Mouse (Mus musculus) lung, embryonic 16.5 days (tissue): ENCODE data around the gene Cmip. TPM values are rescaled to one million over a fixed set of nuclear protein-coding genes. Genes with fewer than 3 reads are reported as not detected.

Source experiments
- ATAC-seq: fragments of 200-750 bp; cut with Nextera tagmentation; 2 replicates; pipeline ENCODE4 v1.8.0; 2017; ENCODE audit warnings: low read depth, mild to moderate bottlenecking, moderate library complexity
- H3K27ac ChIP-seq: fragments of 300-500 bp; sonication (generic); 2 replicates; pipeline ENCODE4 v1.5.1; 2014; ENCODE audit warnings: mild to moderate bottlenecking, control low read depth, low read length
- H3K27me3 ChIP-seq: fragments of 300-500 bp; sonication (generic); 2 replicates; pipeline ENCODE4 v1.6.1; 2014; ENCODE audit warnings: low read depth, low read length, mixed read lengths; ENCODE audit not compliant: control insufficient read depth, insufficient read depth
- H3K36me3 ChIP-seq: fragments of 300-500 bp; sonication (generic); 2 replicates; pipeline ENCODE4 v1.6.1; 2014; ENCODE audit warnings: low read length; ENCODE audit not compliant: control insufficient read depth, insufficient read depth
- H3K4me1 ChIP-seq: fragments of 300-500 bp; sonication (generic); replicated peaks from 2 replicates; pipeline ENCODE4 v1.6.1; 2014; ENCODE audit warnings: low read length, mixed read lengths; ENCODE audit not compliant: control insufficient read depth, insufficient read depth
- H3K4me2 ChIP-seq: fragments of 300-500 bp; sonication (generic); 2 replicates; pipeline ENCODE4 v1.6.1; 2014; ENCODE audit warnings: low read depth, low read length, control low read depth
- H3K4me3 ChIP-seq: fragments of 300-500 bp; sonication (generic); 2 replicates; pipeline ENCODE4 v1.5.1; 2014; ENCODE audit warnings: mild to moderate bottlenecking, low read length, control low read depth
- H3K9ac ChIP-seq: fragments of 300-500 bp; sonication (generic); 2 replicates; pipeline ENCODE4 v1.6.1; 2014; ENCODE audit warnings: low read length, control low read depth
- H3K9me3 ChIP-seq: fragments of 300-500 bp; sonication (generic); 2 replicates; pipeline ENCODE4 v1.6.1; 2016; ENCODE audit warnings: low read length; ENCODE audit not compliant: control insufficient read depth
- WGBS: fragments of 180-500 bp; shearing (Covaris S2); extraction: QIAGEN DNeasy Blood & Tissue Kit; methylation state at CpG from one replicate; pipeline ENCODE4 v1.1.7; 2014; 5-methylcytosine and 5-hydroxymethylcytosine counted together
- polyA plus RNA-seq: library from polyadenylated mRNA; unstranded; fragments of >200 nt; fragmentation: Nextera tagmentation; extraction: Ambion mirVana; gene quantifications from 2 replicates; pipeline ENCODE4 v1.2.1, GENCODE M21; 2015

The Cmip gene
- polyA plus RNA-seq, 1 experiment from 2014 or later = 11.3 TPM

DNA sequence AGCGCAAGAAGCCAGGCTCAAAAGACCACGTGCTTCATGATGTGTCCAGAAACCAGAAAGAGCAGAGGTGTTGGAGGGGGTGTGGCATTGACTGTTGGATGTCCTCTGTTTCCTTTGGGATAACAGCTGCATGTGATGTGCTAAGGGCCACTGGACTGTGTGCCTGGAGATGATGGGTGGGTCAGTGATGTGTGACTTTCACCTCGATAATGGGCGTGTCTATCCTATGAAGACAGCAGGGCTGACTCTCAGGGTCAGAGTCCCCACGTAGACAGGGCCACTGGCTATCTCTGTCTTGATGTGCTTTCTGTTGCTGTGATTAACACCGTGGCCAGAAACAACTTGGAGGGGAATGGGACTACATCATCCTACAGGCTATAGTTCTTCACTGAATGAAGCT is 144.0 kb downstream of the Cmip start:
- Histone ChIP-seq H3K4me3 (no peak overlapping the region), H3K36me3 (peaks cover 8% of the 10 kb centered on the region; the same call in 1 of the 2 replicates), H3K4me1 (peaks cover 10% of the 10 kb centered on the region; the same call in 1 of the 2 replicates), H3K9me3 (no peaks in the 10 kb centered on the region), H3K27me3 (no peaks in the 10 kb centered on the region), H3K9ac (no peak overlapping the region), H3K27ac (no peak overlapping the region), H3K4me2 (no peak overlapping the region)
- WGBS = 83% methylated on average over 6 of the region's 6 CpGs
- ATAC-seq = no peak

- H3K4me1 ChIP-seq = peaks cover 10% of the 10 kb centered on the region; the same call in 1 of the 2 replicates
- 0 out of 2 replicates have a peak, but pooled peaks cover 2% of the 10 kb centered on the region for H3K36me3 ChIP-seq
- no peak overlapping the region for H3K27ac ChIP-seq
- no peak overlapping the region for H3K9ac ChIP-seq
- no peak overlapping the region for H3K4me2 ChIP-seq
- no peaks in the 10 kb centered on the region for H3K9me3 ChIP-seq
- 75% methylated on average over 14 of the region's 14 CpGs for WGBS
- H3K4me3 ChIP-seq = no peak overlapping the region
- no peak for ATAC-seq
- H3K27me3 ChIP-seq = no peaks in the 10 kb centered on the region
Observed at GRCm38 (mm10) chr8:117401880-117402279, 145.0 kb downstream of the Cmip start.

DNA sequence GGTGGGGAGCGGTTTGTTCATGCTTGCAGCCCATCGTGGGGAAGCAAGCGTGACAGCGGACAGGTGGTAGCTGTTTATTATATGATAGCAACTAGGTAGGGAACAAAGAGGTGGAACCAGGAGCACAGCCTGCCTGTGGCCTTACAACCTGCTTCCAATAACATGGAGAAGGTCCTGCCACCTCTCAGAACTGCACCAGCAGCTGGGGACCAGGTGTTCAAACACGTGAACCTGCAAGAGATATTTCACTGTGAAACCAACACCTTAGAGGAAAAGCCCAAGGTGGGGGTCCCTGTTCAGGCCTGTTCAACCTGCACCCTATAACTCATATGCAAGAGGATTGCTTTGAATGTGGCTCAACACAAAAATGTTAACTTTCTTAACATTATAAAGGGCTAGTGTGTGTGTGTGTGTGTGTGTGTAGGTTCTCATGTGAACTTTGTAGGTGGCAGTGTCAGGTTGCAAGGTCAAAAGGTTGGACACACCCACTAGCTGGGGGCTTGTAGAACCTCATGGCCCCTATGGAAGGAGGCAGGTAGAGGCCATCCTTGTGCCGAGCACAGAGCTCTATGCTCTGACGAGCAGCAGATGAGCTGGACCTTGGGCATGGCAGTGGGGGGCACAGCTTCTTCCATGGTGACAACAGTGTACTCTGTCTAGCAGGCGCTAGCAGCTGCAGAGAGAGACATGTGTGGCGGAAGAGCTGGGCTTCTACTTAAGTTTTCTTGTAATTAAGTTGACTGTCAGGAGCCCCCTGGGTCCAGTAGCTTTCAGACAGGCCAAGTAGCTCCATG is 146.2 kb downstream of the Cmip start:
- Histone ChIP-seq H3K4me2 (no peak overlapping the region), H3K9me3 (no peaks in the 10 kb centered on the region), H3K27me3 (no peaks in the 10 kb centered on the region), H3K36me3 (no peaks in the 10 kb centered on the region), H3K9ac (no peak overlapping the region), H3K27ac (no peak overlapping the region), H3K4me3 (no peak overlapping the region), H3K4me1 (peaks cover 10% of the 10 kb centered on the region; the same call in 1 of the 2 replicates)
- WGBS = 58% methylated on average over 9 of the region's 9 CpGs
- ATAC-seq = no peak

DNA sequence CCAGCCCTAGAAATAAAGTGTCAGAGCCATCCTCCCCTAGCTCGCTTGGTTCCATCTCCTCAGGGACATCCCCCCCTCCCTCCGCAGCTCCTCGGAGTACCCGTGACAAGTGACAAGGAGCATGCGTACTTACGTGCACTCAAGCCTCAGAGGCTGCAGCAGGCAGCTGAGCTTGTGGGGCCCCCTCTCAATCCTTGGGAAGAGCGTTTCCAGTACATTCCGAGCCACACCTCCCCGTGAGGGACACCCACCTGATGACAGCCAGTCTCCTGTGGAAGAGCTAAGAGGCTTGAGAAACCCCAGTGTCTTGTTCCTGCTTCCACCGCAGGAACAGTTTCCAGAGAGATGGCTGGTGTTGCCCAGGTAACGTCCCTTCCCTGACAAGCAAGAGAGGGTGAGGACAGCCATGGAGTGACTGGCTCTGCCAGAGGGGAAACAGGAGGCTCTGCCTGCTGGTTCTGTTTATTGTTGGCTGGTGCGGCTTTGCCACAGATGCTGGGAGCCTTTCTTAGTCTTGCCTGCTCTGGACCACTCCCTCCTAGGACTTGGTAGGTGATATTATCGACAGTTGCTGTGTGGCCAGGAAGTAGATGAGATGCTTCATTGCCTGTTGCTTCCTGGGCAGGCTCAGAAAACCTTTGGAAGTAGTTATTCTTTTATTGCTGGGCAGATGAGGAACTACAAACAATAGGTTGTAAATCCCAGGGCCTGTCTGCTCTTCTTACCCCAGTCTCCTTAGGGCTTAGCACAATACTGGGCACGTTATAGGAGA is 147.0 kb downstream of the Cmip start:
- peaks cover 10% of the 10 kb centered on the region; the same call in 1 of the 2 replicates for H3K4me1 ChIP-seq
- H3K27ac ChIP-seq = no peak overlapping the region
- ATAC-seq = 0 out of 2 replicates have a peak, but pooled peaks have one; percentile 29
- WGBS = 24% methylated on average over 14 of the region's 14 CpGs
- no peak overlapping the region for H3K9ac ChIP-seq
- no peaks in the 10 kb centered on the region for H3K36me3 ChIP-seq
- no peak overlapping the region for H3K4me2 ChIP-seq
- no peak overlapping the region for H3K4me3 ChIP-seq
- H3K9me3 ChIP-seq = no peaks in the 10 kb centered on the region
- H3K27me3 ChIP-seq = no peaks in the 10 kb centered on the region

- ATAC-seq = no peak
- Histone ChIP-seq H3K4me2 (no peak overlapping the region), H3K9ac (no peak overlapping the region), H3K4me1 (peaks cover 17% of the 10 kb centered on the region), H3K27me3 (no peaks in the 10 kb centered on the region), H3K27ac (no peak overlapping the region), H3K4me3 (no peak overlapping the region), H3K36me3 (no peaks in the 10 kb centered on the region), H3K9me3 (no peaks in the 10 kb centered on the region)
- 91% methylated on average over 3 of the region's 3 CpGs for WGBS
Observed at GRCm38 (mm10) chr8:117406081-117406480, 149.2 kb downstream of the Cmip start.

DNA sequence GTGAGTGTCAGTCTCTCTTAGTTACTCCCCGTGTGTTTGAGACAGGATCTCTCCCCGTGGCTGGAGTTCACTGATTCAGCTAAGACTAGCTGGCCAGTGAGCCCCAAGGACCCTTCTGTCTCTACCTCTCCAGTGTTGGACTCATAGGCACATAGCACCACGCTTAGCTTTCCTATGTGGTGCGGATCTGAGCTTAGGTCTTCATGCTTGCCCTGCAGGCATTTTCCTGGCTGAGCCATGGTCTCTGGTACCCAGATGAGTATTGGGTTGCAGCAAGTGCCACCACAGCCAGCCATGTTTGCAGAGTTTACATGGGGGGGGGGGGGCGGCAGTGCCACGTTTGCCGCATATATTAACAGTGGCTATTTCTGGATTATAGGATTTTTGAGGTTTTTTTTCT is 151.8 kb downstream of the Cmip start:
- no peak overlapping the region for H3K4me2 ChIP-seq
- no peak for ATAC-seq
- H3K27me3 ChIP-seq = no peaks in the 10 kb centered on the region
- H3K9ac ChIP-seq = no peak overlapping the region
- H3K27ac ChIP-seq = no peak overlapping the region
- WGBS = 70% methylated on average over 7 of the region's 7 CpGs
- H3K9me3 ChIP-seq = no peaks in the 10 kb centered on the region
- H3K36me3 ChIP-seq = no peaks in the 10 kb centered on the region
- peaks cover 12% of the 10 kb centered on the region for H3K4me1 ChIP-seq
- no peak overlapping the region for H3K4me3 ChIP-seq

DNA sequence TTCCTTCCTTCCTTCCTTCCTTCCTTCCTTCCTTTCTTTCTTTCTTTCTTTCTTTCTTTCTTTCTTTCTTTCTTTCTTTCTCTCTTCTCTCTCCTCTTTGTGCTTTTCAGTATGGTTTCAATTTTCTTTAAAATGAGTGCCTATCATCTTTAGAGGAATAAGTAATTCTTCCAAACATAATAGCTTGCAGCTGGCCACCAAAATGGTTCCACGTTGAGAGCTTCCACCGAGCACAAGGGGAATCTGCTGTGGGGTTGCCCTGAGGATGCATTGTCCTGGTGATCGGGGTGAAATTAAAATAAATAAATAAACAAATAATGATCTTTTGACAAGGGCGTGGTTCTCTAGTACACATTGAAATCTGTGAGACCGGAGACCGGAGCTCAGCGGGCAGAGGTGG is 152.2 kb downstream of the Cmip start:
- H3K4me3 ChIP-seq = no peak overlapping the region
- peaks cover 7% of the 10 kb centered on the region for H3K4me1 ChIP-seq

DNA sequence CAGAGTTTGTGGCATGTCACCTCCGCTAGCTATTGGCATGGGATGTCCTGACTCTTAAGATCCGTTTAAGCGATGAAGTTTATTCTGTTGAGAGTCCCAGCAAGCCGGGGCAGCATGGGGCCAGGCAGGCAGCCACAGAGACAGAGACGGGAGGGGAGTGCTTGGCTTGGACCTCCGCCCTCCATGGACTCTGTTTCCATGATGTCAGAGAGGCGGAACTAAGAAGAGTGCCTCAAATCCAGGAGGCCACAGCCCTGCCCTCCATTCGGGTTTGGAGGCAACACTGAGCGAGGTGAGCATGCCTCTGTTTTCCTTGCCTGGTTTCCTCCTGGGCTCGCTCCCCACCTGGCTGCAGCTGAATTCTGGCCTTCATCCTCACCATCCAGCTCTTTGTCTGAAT is 153.5 kb downstream of the Cmip start:
- Histone ChIP-seq H3K4me1 (peaks cover 7% of the 10 kb centered on the region), H3K36me3 (no peaks in the 10 kb centered on the region), H3K27ac (no peak overlapping the region), H3K9me3 (no peaks in the 10 kb centered on the region), H3K27me3 (no peaks in the 10 kb centered on the region), H3K4me2 (no peak overlapping the region), H3K4me3 (no peak overlapping the region), H3K9ac (no peak overlapping the region)
- WGBS = 49% methylated on average over 10 of the region's 10 CpGs
- peak; percentile 83 for ATAC-seq

More for the DNA sequence above, 152.2 kb downstream of the Cmip start:
- Histone ChIP-seq H3K27me3 (no peaks in the 10 kb centered on the region), H3K36me3 (no peaks in the 10 kb centered on the region), H3K4me2 (no peak overlapping the region), H3K9ac (no peak overlapping the region), H3K27ac (no peak overlapping the region), H3K9me3 (no peaks in the 10 kb centered on the region)
- no peak for ATAC-seq
- 72% methylated on average over 7 of the region's 7 CpGs for WGBS

DNA sequence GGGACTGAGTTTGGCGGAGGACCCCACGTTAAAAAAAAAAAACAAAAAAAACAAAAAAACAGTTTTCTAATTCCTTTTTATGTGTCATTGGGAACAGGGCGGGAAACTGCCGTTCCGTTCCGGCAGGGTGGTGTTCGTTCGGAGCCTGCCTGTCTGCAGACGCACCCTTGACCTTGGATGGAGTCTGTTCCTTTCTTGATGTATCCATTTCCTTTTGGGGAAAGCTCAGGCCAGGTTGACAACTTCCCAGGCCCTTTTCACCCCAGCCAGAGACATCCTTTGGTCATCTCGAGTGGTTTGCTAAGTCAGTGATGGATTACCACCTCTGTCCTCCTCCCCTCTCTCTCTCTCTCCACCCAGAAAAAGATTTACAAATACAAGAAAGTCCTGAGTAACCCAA is 154.0 kb downstream of the Cmip start:
- no peaks in the 10 kb centered on the region for H3K36me3 ChIP-seq
- 57% methylated on average over 10 of the region's 10 CpGs for WGBS
- H3K27ac ChIP-seq = no peak overlapping the region
- no peak overlapping the region for H3K4me2 ChIP-seq
- no peaks in the 10 kb centered on the region for H3K27me3 ChIP-seq
- no peak overlapping the region for H3K9ac ChIP-seq
- peaks cover 7% of the 10 kb centered on the region for H3K4me1 ChIP-seq
- no peaks in the 10 kb centered on the region for H3K9me3 ChIP-seq
- no peak overlapping the region for H3K4me3 ChIP-seq
- ATAC-seq = no peak
